Mouse (Mus musculus): ENCODE data around the gene Ccdc148. TPM values are rescaled to one million over a fixed set of nuclear protein-coding genes. Genes with fewer than 3 reads are reported as not detected.

The Ccdc148 gene
- polyA plus RNA-seq, 1 experiment, result 0.02 TPM

- Histone ChIP-seq H3K36me3 (ENCODE audit: control insufficient read depth, insufficient read depth) (peaks cover 5% of the 10 kb centered on the region), H3K4me3 (ENCODE audit: insufficient read depth, poor library complexity, severe bottlenecking) (no peak overlapping the region), H3K79me2 (ENCODE audit: control insufficient read depth, insufficient read depth) (peaks cover 98% of the 10 kb centered on the region), H3ac (ENCODE audit: control insufficient read depth, insufficient read length, low read depth) (no peak overlapping the region), H3K79me3 (ENCODE audit: low read depth) (peaks cover 84% of the 10 kb centered on the region), H3K27me3 (ENCODE audit: control insufficient read depth, insufficient read depth, insufficient read length) (no peaks in the 10 kb centered on the region)
- TF ChIP-seq MAX (IDR thresholded peaks at IDR 0.05) (no peak), CTCF (IDR thresholded peaks at IDR 0.05; ENCODE audit: control insufficient read depth, insufficient read depth, insufficient read length) (no peak), FOSL1 (IDR thresholded peaks at IDR 0.05; ENCODE audit: insufficient read depth, low read length, poor library complexity, severe bottlenecking) (no peak), MYOG (IDR thresholded peaks at IDR 0.05; ENCODE audit: control insufficient read depth, extremely low read depth, insufficient read length) (no peak), MYOD1 (IDR thresholded peaks at IDR 0.05; ENCODE audit: control insufficient read depth, insufficient read length, low read depth) (no peak), USF1 (IDR thresholded peaks at IDR 0.05; ENCODE audit: low read depth) (no peak), CEBPB (IDR thresholded peaks at IDR 0.05; ENCODE audit: low read depth) (no peak)
These were observed 43.3 kb upstream of the Ccdc148 start for GRCm38 (mm10) chr2:59203627-59204425.

GRCm38 (mm10) chr2:59202930-59203329 is 42.4 kb upstream of the Ccdc148 start:
- peaks cover 85% of the 10 kb centered on the region for H3K79me3 ChIP-seq (ENCODE audit: low read depth)
- no peak overlapping the region for H3ac ChIP-seq (ENCODE audit: control insufficient read depth, insufficient read length, low read depth)
- TF ChIP-seq MYOG (IDR thresholded peaks at IDR 0.05; ENCODE audit: control insufficient read depth, extremely low read depth, insufficient read length) (no peak), CTCF (IDR thresholded peaks at IDR 0.05; ENCODE audit: control insufficient read depth, insufficient read depth, insufficient read length) (no peak), CEBPB (IDR thresholded peaks at IDR 0.05; ENCODE audit: low read depth) (no peak), MAX (IDR thresholded peaks at IDR 0.05) (no peak), MYOD1 (IDR thresholded peaks at IDR 0.05; ENCODE audit: control insufficient read depth, insufficient read length, low read depth) (no peak), FOSL1 (IDR thresholded peaks at IDR 0.05; ENCODE audit: insufficient read depth, low read length, poor library complexity, severe bottlenecking) (no peak), USF1 (IDR thresholded peaks at IDR 0.05; ENCODE audit: low read depth) (no peak)
- H3K27me3 ChIP-seq (ENCODE audit: control insufficient read depth, insufficient read depth, insufficient read length), result no peaks in the 10 kb centered on the region
- H3K79me2 ChIP-seq (ENCODE audit: control insufficient read depth, insufficient read depth), result peaks cover 98% of the 10 kb centered on the region
- peaks cover 5% of the 10 kb centered on the region for H3K36me3 ChIP-seq (ENCODE audit: control insufficient read depth, insufficient read depth)
- no peak overlapping the region for H3K4me3 ChIP-seq (ENCODE audit: insufficient read depth, poor library complexity, severe bottlenecking)

DNA sequence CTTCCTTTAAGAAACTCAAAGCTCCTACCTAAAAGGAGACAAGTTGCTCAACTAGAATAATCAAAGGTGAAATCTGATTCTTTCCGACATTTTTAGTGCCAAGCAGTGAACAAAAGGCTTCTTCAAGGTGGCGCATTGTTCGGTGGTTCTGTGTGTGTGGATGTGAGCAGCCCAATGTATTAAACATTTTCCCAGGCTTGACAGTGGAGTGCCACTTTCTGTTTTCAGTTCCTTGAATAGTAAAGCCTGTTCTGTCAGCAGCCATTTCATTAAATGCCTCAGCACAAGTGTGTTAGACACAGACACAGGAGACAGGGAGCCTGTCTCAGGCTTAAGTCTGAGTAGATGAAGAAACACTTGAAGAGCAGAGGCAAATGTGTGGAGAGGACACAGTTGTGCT is 40.0 kb upstream of the Ccdc148 start:
- TF ChIP-seq MYOG (IDR thresholded peaks at IDR 0.05; ENCODE audit: control insufficient read depth, extremely low read depth, insufficient read length) (no peak), MYOD1 (IDR thresholded peaks at IDR 0.05; ENCODE audit: control insufficient read depth, insufficient read length, low read depth) (no peak), FOSL1 (IDR thresholded peaks at IDR 0.05; ENCODE audit: insufficient read depth, low read length, poor library complexity, severe bottlenecking) (no peak), USF1 (IDR thresholded peaks at IDR 0.05; ENCODE audit: low read depth) (no peak), MAX (IDR thresholded peaks at IDR 0.05) (no peak)
- no peak overlapping the region for H3K4me3 ChIP-seq (ENCODE audit: insufficient read depth, poor library complexity, severe bottlenecking)
- no peaks in the 10 kb centered on the region for H3K27me3 ChIP-seq (ENCODE audit: control insufficient read depth, insufficient read depth, insufficient read length)
- H3K79me2 ChIP-seq (ENCODE audit: control insufficient read depth, insufficient read depth), result peaks cover 98% of the 10 kb centered on the region
- H3K79me3 ChIP-seq (ENCODE audit: low read depth), result peaks cover 90% of the 10 kb centered on the region
- no peak overlapping the region for H3ac ChIP-seq (ENCODE audit: control insufficient read depth, insufficient read length, low read depth)
- H3K36me3 ChIP-seq (ENCODE audit: control insufficient read depth, insufficient read depth), result peaks cover 5% of the 10 kb centered on the region

DNA sequence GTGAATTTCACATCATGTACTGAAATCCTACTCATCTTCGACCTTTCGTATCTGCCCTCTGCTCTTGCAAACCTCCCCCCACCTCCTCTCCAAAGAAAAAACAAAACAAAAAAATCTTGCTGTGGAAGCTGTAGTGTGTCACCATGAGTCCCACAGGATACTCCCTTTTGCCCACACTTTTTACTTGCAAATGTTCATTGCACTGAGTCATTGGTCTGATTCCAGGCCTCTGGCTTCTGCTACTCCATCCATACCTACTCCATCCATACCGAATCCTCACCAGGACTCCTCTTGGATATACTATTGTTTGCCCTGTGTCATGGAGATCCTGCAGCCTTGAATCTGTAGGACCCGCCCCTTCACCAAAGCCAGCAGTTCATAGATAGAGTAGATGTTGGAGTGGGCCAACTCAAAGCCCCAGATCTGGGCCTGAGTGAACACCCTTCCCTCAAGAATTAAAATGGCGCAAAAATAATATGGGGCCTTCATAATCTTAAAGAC is 39.0 kb upstream of the Ccdc148 start:
- Histone ChIP-seq H3K4me3 (ENCODE audit: insufficient read depth, poor library complexity, severe bottlenecking) (no peak overlapping the region), H3K36me3 (ENCODE audit: control insufficient read depth, insufficient read depth) (peaks cover 5% of the 10 kb centered on the region), H3ac (ENCODE audit: control insufficient read depth, insufficient read length, low read depth) (no peak overlapping the region), H3K27me3 (ENCODE audit: control insufficient read depth, insufficient read depth, insufficient read length) (no peaks in the 10 kb centered on the region), H3K79me2 (ENCODE audit: control insufficient read depth, insufficient read depth) (peaks cover 98% of the 10 kb centered on the region), H3K79me3 (ENCODE audit: low read depth) (peaks cover 88% of the 10 kb centered on the region)
- no peak for TF ChIP-seq MAX (IDR thresholded peaks at IDR 0.05)
- TF ChIP-seq USF1 (IDR thresholded peaks at IDR 0.05; ENCODE audit: low read depth), result no peak
- TF ChIP-seq MYOG (IDR thresholded peaks at IDR 0.05; ENCODE audit: control insufficient read depth, extremely low read depth, insufficient read length), result no peak
- TF ChIP-seq MYOD1 (IDR thresholded peaks at IDR 0.05; ENCODE audit: control insufficient read depth, insufficient read length, low read depth), result no peak
- no peak for TF ChIP-seq CTCF (IDR thresholded peaks at IDR 0.05; ENCODE audit: control insufficient read depth, insufficient read depth, insufficient read length)
- no peak for TF ChIP-seq CEBPB (IDR thresholded peaks at IDR 0.05; ENCODE audit: low read depth)
- no peak for TF ChIP-seq FOSL1 (IDR thresholded peaks at IDR 0.05; ENCODE audit: insufficient read depth, low read length, poor library complexity, severe bottlenecking)

DNA sequence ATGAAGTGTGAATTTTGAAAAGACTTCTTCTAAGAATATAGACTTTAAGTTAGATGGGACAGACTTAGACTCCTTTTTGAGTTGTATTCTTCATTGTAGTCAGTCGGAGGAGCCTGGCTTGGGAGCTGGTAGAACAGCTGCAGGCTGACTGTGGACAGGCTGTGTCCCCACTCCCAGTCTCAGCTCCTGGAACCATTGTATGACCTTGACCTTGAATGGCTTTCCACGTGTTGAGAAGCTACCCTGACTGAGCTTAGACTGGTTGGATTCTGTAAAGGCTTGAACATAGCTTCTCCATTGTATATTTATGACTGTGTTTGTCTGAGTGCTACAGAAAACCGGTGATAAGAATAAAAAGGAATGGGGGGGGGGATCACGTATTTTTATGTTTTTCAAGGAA is 36.7 kb upstream of the Ccdc148 start:
- Histone ChIP-seq H3K27me3 (ENCODE audit: control insufficient read depth, insufficient read depth, insufficient read length) (no peaks in the 10 kb centered on the region), H3K79me3 (ENCODE audit: low read depth) (peaks cover 93% of the 10 kb centered on the region), H3ac (ENCODE audit: control insufficient read depth, insufficient read length, low read depth) (no peak overlapping the region), H3K4me3 (ENCODE audit: insufficient read depth, poor library complexity, severe bottlenecking) (no peak overlapping the region), H3K36me3 (ENCODE audit: control insufficient read depth, insufficient read depth) (peaks cover 9% of the 10 kb centered on the region), H3K79me2 (ENCODE audit: control insufficient read depth, insufficient read depth) (peaks cover 100% of the 10 kb centered on the region)
- TF ChIP-seq FOSL1 (IDR thresholded peaks at IDR 0.05; ENCODE audit: insufficient read depth, low read length, poor library complexity, severe bottlenecking), result no peak
- TF ChIP-seq MYOG (IDR thresholded peaks at IDR 0.05; ENCODE audit: control insufficient read depth, extremely low read depth, insufficient read length), result no peak
- TF ChIP-seq USF1 (IDR thresholded peaks at IDR 0.05; ENCODE audit: low read depth), result no peak
- TF ChIP-seq MYOD1 (IDR thresholded peaks at IDR 0.05; ENCODE audit: control insufficient read depth, insufficient read length, low read depth), result no peak
- TF ChIP-seq CTCF (IDR thresholded peaks at IDR 0.05; ENCODE audit: control insufficient read depth, insufficient read depth, insufficient read length), result no peak
- no peak for TF ChIP-seq MAX (IDR thresholded peaks at IDR 0.05)
